Mouse (Mus musculus) testis, adult 2 months (tissue): ENCODE measurements around the gene Itih1.

Source experiments
- CTCF ChIP-seq: fragments of 200-500 bp; IDR thresholded peaks from 2 replicates; pipeline ENCODE4 v1.5.1; 2012; ENCODE audit warnings: low read depth, mild to moderate bottlenecking, inconsistent platforms, low read length, moderate library complexity; ENCODE audit not compliant: control insufficient read depth, insufficient read depth, insufficient replicate concordance
- POLR2A ChIP-seq: fragments of 200-500 bp; IDR thresholded peaks from 2 replicates; pipeline ENCODE4 v1.6.1; 2012; ENCODE audit warnings: low read depth, mild to moderate bottlenecking, inconsistent platforms, low read length, moderate library complexity; ENCODE audit not compliant: control insufficient read depth

- TF ChIP-seq CTCF (no peak), POLR2A (no peak)
Observed at GRCm38 (mm10) chr14:30944745-30945144, 1.7 kb upstream of the Itih1 start.
